Mouse (Mus musculus) myocyte (in vitro differentiated cells): ENCODE data around the gene 1700069L16Rik. TPM values are rescaled to one million over a fixed set of nuclear protein-coding genes. Genes with fewer than 3 reads are reported as not detected.

ENCODE experiments used
- H3K27me3 ChIP-seq: one replicate; pipeline ENCODE4 v1.6.1; 2011; ENCODE audit not compliant: control insufficient read depth, insufficient read depth, insufficient read length
- H3K36me3 ChIP-seq: one replicate; pipeline ENCODE4 v1.6.1; 2011; ENCODE audit not compliant: control insufficient read depth, insufficient read depth
- H3K4me2 ChIP-seq: one replicate; pipeline ENCODE4 v1.6.1; 2011; ENCODE audit warnings: low read depth, control low read depth
- H3K4me3 ChIP-seq: one replicate; pipeline ENCODE4 v1.5.1; 2011; ENCODE audit warnings: mild to moderate bottlenecking, control low read depth, moderate library complexity
- H3K79me2 ChIP-seq: one replicate; pipeline ENCODE4 v1.6.1; 2011; ENCODE audit not compliant: control insufficient read depth, insufficient read depth
- H3ac ChIP-seq: one replicate; pipeline ENCODE4 v1.6.1; 2011; ENCODE audit not compliant: control insufficient read depth, insufficient read length
- CEBPB ChIP-seq: IDR thresholded peaks from 2 replicates; pipeline ENCODE4 v1.6.1; 2011; ENCODE audit warnings: mild to moderate bottlenecking, moderate library complexity; ENCODE audit not compliant: poor library complexity, insufficient read depth, severe bottlenecking
- E2F4 ChIP-seq: IDR thresholded peaks from one replicate; pipeline ENCODE4 v1.6.1; 2011; ENCODE audit warnings: mild to moderate bottlenecking, control low read depth, moderate library complexity; ENCODE audit not compliant: insufficient read depth
- MAX ChIP-seq: IDR thresholded peaks from one replicate; pipeline ENCODE4 v1.6.1; 2011; ENCODE audit warnings: low read depth, mild to moderate bottlenecking, control low read depth
- MYOD1 ChIP-seq, 3 experiments: IDR thresholded peaks; one replicate each; pipeline ENCODE4 v1.6.1; 2011; ENCODE audit warnings: control low read depth in 2 of 3, low read depth in 2 of 3, mild to moderate bottlenecking in 2 of 3, moderate library complexity in 1 of 3; ENCODE audit not compliant: insufficient read length in 2 of 3, control insufficient read depth in 1 of 3
- MYOG ChIP-seq, 3 experiments: IDR thresholded peaks; one replicate each; pipeline ENCODE4 v1.6.1; 2011; ENCODE audit warnings: control low read depth in 2 of 3, low read depth in 2 of 3, mild to moderate bottlenecking in 2 of 3; ENCODE audit not compliant: insufficient read length in 2 of 3, control insufficient read depth in 1 of 3, insufficient read depth in 1 of 3
- POLR2A ChIP-seq: IDR thresholded peaks from one replicate; pipeline ENCODE4 v1.6.1; 2011; ENCODE audit warnings: low read depth, mild to moderate bottlenecking, control low read depth, moderate library complexity; ENCODE audit not compliant: insufficient read length
- POLR2AphosphoS2 ChIP-seq: IDR thresholded peaks from one replicate; pipeline ENCODE4 v1.6.1; 2011; ENCODE audit warnings: low read depth, control low read depth; ENCODE audit not compliant: insufficient read length
- REST ChIP-seq: IDR thresholded peaks from one replicate; pipeline ENCODE4 v1.6.1; 2011; ENCODE audit warnings: mild to moderate bottlenecking, control low read depth, moderate library complexity; ENCODE audit not compliant: insufficient read depth, insufficient read length
- SRF ChIP-seq: IDR thresholded peaks from one replicate; pipeline ENCODE4 v1.6.1; 2011; ENCODE audit warnings: low read depth; ENCODE audit not compliant: control insufficient read depth, insufficient read length
- TCF12 ChIP-seq: IDR thresholded peaks from one replicate; pipeline ENCODE4 v1.6.1; 2011; ENCODE audit warnings: mild to moderate bottlenecking, control low read depth; ENCODE audit not compliant: poor library complexity, insufficient read depth, severe bottlenecking
- TCF3 ChIP-seq: IDR thresholded peaks from one replicate; pipeline ENCODE4 v1.6.1; 2011; ENCODE audit warnings: low read depth, control low read depth; ENCODE audit not compliant: insufficient read length
- USF1 ChIP-seq: IDR thresholded peaks from one replicate; pipeline ENCODE4 v1.6.1; 2011; ENCODE audit warnings: low read depth, mild to moderate bottlenecking, control low read depth, moderate library complexity
- polyA plus RNA-seq: library from polyadenylated mRNA; unstranded; fragments of >200 nt; fragmentation: generic; extraction: Trizol; gene quantifications from one replicate; pipeline ENCODE4 v1.2.1, GENCODE M21; 2012; ENCODE audit warnings: missing spikeins

1700069L16Rik gene
- polyA plus RNA-seq, 1 experiment: not detected

DNA sequence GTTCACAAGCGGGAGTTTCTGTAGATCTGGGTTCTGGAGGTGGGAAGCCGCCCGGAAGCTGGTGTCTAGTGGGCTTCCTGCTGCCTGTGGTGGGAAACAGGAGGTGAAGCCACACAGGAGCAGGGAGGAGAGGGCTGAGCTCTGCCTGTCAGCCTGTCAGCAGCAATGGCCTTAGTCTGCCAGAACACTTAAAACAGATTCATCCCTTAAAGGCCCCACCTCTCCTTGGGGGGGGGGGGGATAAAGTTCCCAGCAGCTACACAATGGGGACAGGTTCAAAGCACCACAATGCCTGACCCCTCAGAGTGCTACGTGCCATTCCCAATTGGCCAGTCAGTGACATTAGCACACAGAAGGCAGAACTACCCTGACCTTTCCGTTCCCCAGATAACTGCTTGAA is 72.4 kb downstream of the 1700069L16Rik start:
- Histone ChIP-seq H3K27me3 (no peaks in the 10 kb centered on the region), H3K4me3 (no peak overlapping the region), H3K79me2 (peaks cover 7% of the 10 kb centered on the region), H3K36me3 (no peaks in the 10 kb centered on the region), H3ac (no peak overlapping the region), H3K4me2 (no peak overlapping the region)
- TF ChIP-seq POLR2A (no peak), POLR2AphosphoS2 (no peak), CEBPB (no peak), USF1 (no peak), TCF3 (no peak), REST (no peak), SRF (no peak), E2F4 (no peak), MAX (no peak), TCF12 (no peak)

DNA sequence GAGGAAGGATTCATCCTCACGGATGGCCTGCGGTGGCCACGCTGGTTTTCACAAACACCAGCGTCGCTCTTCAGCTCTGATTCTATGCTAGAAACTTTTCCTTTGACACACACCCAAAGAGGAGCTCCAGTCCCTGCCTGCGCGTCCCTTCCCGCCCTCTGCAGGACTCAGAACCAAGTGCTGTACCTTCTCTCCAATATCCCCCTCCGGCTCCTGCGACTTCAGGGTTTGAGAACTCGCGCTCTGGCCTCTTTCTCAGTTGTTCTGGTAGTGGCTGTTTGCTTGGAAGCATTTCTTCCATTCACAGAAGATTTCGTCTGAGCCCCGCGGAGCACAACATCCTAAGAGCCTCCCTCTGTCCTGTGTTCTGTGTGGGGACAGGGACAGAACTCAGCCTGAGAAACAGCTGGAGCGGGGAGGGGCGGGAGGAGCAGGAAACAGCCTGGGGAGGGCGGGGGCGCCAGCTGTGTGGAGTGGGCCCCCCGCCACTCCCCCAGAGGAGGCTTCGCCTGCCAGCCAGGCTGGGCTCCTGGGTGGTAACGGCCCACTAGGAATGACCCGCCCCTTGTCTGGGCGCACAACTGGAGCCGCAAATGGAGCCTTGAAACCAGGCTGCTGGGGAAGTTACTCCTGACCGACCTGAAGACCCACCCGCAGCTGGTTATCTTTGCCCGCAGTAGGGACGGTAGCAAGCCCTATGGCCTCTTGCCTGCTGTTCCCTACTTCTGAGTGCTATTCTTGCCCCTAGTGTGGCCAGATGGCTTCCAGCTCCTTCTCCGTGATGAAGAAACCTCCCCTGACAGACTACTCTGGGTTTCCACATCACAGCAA is 74.3 kb downstream of the 1700069L16Rik start, which contains the start of gene Cmklr1:
TSS of gene Cmklr1 (minus strand) at position 392 of the 831 bp plus-strand sequence.
- peaks cover 7% of the 10 kb centered on the region for H3K79me2 ChIP-seq
- peak within 1 kb of the TSS; percentile 29 for H3K4me3 ChIP-seq
- no peaks in the 10 kb centered on the region for H3K27me3 ChIP-seq
- TF ChIP-seq CEBPB (no peak), POLR2A (peak; percentile 11), USF1 (no peak), TCF3 (no peak), SRF (no peak), MYOG (IDR thresholded peaks at IDR 0.05; ENCODE audit: control insufficient read depth in 1 of 3, insufficient read depth in 1 of 3, insufficient read length in 2 of 3, low read depth in 2 of 3) (no peak)
- H3ac ChIP-seq: no peak within 1 kb of the TSS
- H3K4me2 ChIP-seq: peak within 1 kb of the TSS; percentile 71
- no peaks in the 10 kb centered on the region for H3K36me3 ChIP-seq

DNA sequence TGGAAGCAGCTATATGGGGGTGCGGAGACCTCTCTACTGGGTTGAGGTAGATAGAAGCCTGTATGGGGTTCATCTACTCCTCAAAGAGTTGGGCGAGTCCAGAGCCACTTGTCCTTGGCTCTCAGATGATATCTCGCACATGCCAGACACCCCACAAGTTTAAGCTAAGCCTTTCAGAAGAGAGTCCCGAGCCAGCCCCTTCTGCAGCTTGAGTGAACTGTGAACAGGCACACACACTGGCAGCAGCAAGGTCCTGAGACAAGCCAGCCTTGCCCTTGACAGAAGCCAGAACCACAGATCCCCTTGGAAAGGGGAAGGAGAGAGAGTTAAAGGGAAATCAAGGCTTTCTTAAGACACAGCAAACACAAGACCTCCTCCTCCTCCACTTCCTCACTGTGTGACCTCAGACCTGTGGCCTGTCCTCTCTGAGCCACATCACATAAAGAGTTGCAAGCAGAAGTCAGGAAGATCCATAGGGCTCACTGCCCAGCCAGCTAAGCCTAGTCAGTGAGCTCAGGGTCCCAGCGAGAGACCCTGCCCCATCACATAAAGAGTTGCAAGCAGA is 75.8 kb downstream of the 1700069L16Rik start:
- Histone ChIP-seq H3K79me2 (peaks cover 7% of the 10 kb centered on the region), H3K27me3 (no peaks in the 10 kb centered on the region), H3K4me2 (peak overlapping the region; percentile 41), H3K36me3 (no peaks in the 10 kb centered on the region), H3ac (no peak overlapping the region), H3K4me3 (peak overlapping the region; percentile 29)
- TF ChIP-seq REST (no peak), USF1 (no peak), MYOG (IDR thresholded peaks at IDR 0.05; ENCODE audit: control insufficient read depth in 1 of 3, insufficient read depth in 1 of 3, insufficient read length in 2 of 3, low read depth in 2 of 3) (no peak), CEBPB (no peak), POLR2AphosphoS2 (no peak), SRF (no peak), TCF12 (no peak)

DNA sequence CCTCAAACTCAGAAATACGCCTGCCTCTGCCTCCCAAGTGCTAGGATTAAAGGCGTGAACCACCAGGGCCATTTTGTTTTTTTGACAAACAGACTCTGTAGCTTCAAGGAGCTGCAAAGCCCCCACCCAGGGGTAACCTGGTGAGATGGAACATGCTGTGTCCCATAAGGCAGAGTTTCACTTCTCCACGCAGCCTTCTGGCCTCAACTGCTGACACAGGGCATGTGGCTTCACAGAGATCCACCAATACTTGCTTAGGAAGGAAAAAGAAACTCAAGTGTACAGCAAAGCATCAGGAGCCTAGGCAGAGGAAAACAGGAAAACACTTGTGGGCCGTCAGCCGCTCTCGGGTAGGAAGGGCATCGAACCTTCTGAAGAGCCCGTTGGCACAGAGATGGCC is 77.4 kb downstream of the 1700069L16Rik start:
- no peak for TF ChIP-seq CEBPB
- no peak for TF ChIP-seq POLR2AphosphoS2
- TF ChIP-seq MYOD1 (IDR thresholded peaks at IDR 0.05; ENCODE audit: control insufficient read depth in 1 of 3, insufficient read length in 2 of 3, low read depth in 2 of 3): no peak
- no peak for TF ChIP-seq USF1
- TF ChIP-seq REST: no peak
- TF ChIP-seq MAX: no peak
- no peak for TF ChIP-seq TCF3
- no peak for TF ChIP-seq E2F4
- H3K4me3 ChIP-seq: no peak overlapping the region
- no peaks in the 10 kb centered on the region for H3K27me3 ChIP-seq
- H3K36me3 ChIP-seq: no peaks in the 10 kb centered on the region
- peaks cover 7% of the 10 kb centered on the region for H3K79me2 ChIP-seq
- peak overlapping the region; percentile 18 for H3K4me2 ChIP-seq
- H3ac ChIP-seq: no peak overlapping the region

DNA sequence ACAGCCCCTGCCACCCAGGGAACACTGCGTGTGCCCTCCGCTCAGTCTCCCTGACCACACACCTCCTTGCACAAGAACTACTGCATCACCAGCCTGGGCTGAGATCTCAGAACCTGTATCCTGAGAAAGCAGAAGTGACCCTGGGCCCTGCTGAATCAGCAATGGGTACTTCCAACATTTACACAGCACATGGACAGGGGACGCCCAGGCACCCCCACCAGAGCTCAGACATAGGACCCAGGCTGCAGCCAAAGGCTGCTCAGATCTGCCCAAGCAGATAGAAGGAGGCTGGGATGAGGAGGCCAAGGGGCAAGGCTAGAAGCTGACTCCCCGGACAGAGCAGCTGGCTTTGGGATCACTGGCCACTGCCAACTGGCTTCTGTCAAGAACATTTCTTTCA is 80.1 kb downstream of the 1700069L16Rik start:
- H3ac ChIP-seq: no peak overlapping the region
- H3K4me2 ChIP-seq: peak overlapping the region; percentile 45
- TF ChIP-seq TCF12 (no peak), SRF (no peak), TCF3 (no peak), CEBPB (no peak), REST (no peak), POLR2A (no peak), POLR2AphosphoS2 (no peak), MAX (no peak), E2F4 (no peak), MYOD1 (IDR thresholded peaks at IDR 0.05; ENCODE audit: control insufficient read depth in 1 of 3, insufficient read length in 2 of 3, low read depth in 2 of 3) (no peak), USF1 (no peak), MYOG (IDR thresholded peaks at IDR 0.05; ENCODE audit: control insufficient read depth in 1 of 3, insufficient read depth in 1 of 3, insufficient read length in 2 of 3, low read depth in 2 of 3) (no peak)
- H3K27me3 ChIP-seq: no peaks in the 10 kb centered on the region
- peaks cover 7% of the 10 kb centered on the region for H3K79me2 ChIP-seq
- no peak overlapping the region for H3K4me3 ChIP-seq
- H3K36me3 ChIP-seq: no peaks in the 10 kb centered on the region
